Mouse (Mus musculus): ENCODE results near the gene Bicc1. TPM values are rescaled to one million over a fixed set of nuclear protein-coding genes. Genes with fewer than 3 reads are reported as not detected.

Bicc1 gene
- total RNA-seq, 2 experiments from 2014 or later, result 4.4 to 5.2 TPM

GRCm38 (mm10) chr10:71019836-71020235 lies 139.7 kb downstream of the Bicc1 start:
- Histone ChIP-seq H3K27ac (no peak overlapping the region), H3K4me3 (no peak overlapping the region)
- no peak for TF ChIP-seq CTCF (conservative IDR thresholded peaks at IDR 0.05)
- DNase-seq (ENCODE audit: low spot score in 2 of 2), result no peak

GRCm38 (mm10) chr10:71009771-71010496 lies 149.6 kb downstream of the Bicc1 start:
- Histone ChIP-seq H3K27ac (no peak overlapping the region), H3K4me3 (no peak overlapping the region)
- DNase-seq (ENCODE audit: low spot score in 2 of 2), result no peak
- TF ChIP-seq CTCF (conservative IDR thresholded peaks at IDR 0.05), result no peak

- no peak for DNase-seq (ENCODE audit: low spot score in 2 of 2)
- Histone ChIP-seq H3K4me3 (no peak overlapping the region), H3K27ac (no peak overlapping the region)
- TF ChIP-seq CTCF (conservative IDR thresholded peaks at IDR 0.05), result no peak
Measured at GRCm38 (mm10) chr10:71008721-71009120, 150.8 kb downstream of the Bicc1 start.

DNA sequence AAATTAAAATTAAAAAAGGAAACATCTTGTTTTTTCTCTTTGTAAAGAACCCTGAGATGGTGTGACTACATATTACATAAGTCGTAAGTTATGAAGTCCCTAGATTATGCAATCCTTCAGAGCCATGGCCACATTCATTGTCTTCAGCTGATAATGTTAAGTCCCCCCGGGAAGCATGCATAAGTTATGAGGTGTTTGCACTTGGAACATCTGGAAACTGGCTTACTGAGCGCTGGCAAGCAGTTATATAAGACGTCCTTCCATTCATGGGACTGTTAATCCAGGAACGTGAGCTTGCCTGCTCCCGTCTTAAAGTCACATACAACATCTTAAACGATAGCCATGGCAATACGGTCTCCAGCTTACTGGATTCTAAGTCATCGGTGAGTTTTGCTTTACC lies 151.5 kb downstream of the Bicc1 start:
- H3K27ac ChIP-seq, result no peak overlapping the region
- DNase-seq (ENCODE audit: low spot score in 2 of 2), result no peak
- no peak for TF ChIP-seq CTCF (conservative IDR thresholded peaks at IDR 0.05)
- H3K4me3 ChIP-seq, result no peak overlapping the region

GRCm38 (mm10) chr10:71007516-71007915 lies 152.0 kb downstream of the Bicc1 start:
- H3K27ac ChIP-seq, result no peak overlapping the region
- H3K4me3 ChIP-seq, result no peak overlapping the region
- TF ChIP-seq CTCF (conservative IDR thresholded peaks at IDR 0.05), result no peak
- DNase-seq (ENCODE audit: low spot score in 2 of 2), result no peak

DNA sequence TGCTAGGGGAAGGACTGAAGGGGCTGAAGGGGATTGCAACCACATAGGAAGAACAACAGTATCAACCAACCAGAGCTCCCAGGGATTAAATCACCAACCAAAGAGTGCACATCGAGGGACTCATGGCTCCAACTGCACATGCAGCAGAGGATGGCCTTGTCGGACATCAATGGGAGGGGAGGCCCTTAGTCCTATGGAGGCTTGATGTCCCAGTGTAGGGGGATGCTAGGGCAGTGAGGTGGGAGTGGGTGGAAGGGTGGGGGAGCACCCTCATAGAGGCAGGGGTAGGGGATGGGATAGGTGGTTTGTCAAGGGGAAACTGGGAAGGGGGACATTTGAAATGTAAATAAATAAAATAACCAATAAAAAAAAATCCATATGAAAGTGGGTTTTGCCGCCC lies 152.5 kb downstream of the Bicc1 start:
- TF ChIP-seq CTCF (conservative IDR thresholded peaks at IDR 0.05), result no peak
- Histone ChIP-seq H3K27ac (no peak overlapping the region), H3K4me3 (no peak overlapping the region)
- no peak for DNase-seq (ENCODE audit: low spot score in 2 of 2)

DNA sequence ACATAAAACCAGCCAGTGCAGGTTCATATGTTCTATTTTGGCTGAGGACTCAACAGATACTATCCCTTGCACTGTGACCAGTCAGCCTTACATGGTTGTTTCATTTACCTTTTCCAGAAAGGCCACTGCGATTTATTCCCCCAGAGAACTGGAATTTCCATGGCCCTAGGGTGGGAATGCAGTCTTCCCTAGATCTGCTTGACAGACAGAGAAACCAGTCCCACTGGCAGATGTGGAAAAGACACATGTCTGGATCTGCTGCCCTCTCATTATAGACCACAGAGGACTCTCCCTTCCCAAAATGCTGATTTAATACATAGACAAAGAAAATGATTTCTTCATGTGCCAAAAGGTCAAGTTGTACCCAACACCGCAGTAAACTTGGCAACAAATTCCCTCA lies 156.6 kb downstream of the Bicc1 start:
- no peak for TF ChIP-seq CTCF (conservative IDR thresholded peaks at IDR 0.05)
- DNase-seq (ENCODE audit: low spot score in 2 of 2), result no peak
- no peak overlapping the region for H3K27ac ChIP-seq
- no peak overlapping the region for H3K4me3 ChIP-seq

DNA sequence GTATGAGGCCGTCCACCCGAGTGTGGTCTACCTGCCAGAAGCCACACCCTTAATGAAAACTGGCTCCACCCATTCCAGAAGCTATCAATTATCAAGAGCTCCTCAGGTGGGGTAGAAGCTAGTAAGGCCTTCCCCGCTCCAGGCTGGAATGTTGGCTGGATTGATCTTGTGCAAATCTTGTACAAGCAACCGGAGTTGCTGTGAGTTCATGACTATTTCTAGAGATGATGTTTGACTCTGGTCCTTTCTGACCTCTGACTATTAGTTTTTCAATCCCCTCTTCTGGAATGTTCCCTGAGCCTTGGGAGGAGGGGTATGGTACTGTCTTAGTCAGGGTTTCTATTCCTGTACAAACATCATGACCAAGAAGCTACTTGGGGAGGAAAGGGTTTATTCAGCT lies 157.3 kb downstream of the Bicc1 start:
- Histone ChIP-seq H3K4me3 (no peak overlapping the region), H3K27ac (no peak overlapping the region)
- no peak for TF ChIP-seq CTCF (conservative IDR thresholded peaks at IDR 0.05)
- DNase-seq (ENCODE audit: low spot score in 2 of 2), result no peak

DNA sequence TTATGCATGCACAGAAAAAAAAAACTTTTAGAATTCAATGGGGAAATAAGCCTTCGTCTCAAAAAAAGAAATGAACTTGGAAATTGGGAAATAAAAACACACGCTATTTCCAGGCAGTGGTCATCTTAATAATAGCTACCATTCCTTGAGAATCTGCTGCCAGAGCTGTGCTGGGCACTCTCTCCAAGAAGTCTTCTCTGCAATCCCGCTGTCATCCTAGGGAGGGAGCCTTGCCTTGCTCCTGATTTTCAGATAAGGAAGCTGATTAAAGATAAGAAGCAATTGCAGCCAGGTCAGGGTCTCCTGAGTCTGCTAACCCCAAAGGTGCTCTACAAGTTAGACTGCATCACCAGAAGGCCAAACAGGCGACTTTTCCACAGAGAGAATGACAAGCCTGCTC lies 161.4 kb downstream of the Bicc1 start:
- peak; percentile 82 for TF ChIP-seq CTCF (conservative IDR thresholded peaks at IDR 0.05)
- peak; percentile 23 to 29 for DNase-seq (ENCODE audit: low spot score in 2 of 2)
- Histone ChIP-seq H3K4me3 (no peak overlapping the region), H3K27ac (no peak overlapping the region)

DNA sequence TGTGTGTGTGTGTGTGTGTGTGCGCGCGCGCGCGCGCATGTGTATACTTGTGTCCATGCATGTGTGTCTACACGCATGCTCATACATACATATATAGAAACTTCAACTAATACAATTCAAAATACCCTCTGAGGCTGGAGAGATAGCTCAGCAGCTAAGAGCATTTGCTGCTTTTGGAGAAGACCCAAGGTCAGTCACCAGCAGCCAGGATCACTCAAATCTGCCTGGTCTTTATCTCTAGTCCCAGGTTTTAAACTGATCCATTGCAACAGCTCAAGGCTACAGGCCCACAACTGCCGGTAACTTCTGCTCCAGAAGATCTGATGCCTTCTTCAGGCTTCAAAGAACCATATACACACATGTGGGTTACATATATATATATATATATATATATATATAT lies 163.4 kb downstream of the Bicc1 start:
- H3K27ac ChIP-seq, result no peak overlapping the region
- H3K4me3 ChIP-seq, result no peak overlapping the region
- no peak for TF ChIP-seq CTCF (conservative IDR thresholded peaks at IDR 0.05)
- no peak for DNase-seq (ENCODE audit: low spot score in 2 of 2)

- TF ChIP-seq CTCF (conservative IDR thresholded peaks at IDR 0.05), result no peak
- no peak for DNase-seq (ENCODE audit: low spot score in 2 of 2)
- Histone ChIP-seq H3K4me3 (no peak overlapping the region), H3K27ac (peak overlapping the region; percentile 84)
Measured at GRCm38 (mm10) chr10:70994135-70994497, 165.4 kb downstream of the Bicc1 start.

- peak overlapping the region; percentile 12; the same call in 1 of the 2 replicates for H3K4me3 ChIP-seq
- peak; percentile 40 to 68 for DNase-seq (ENCODE audit: low spot score in 2 of 2)
- peak overlapping the region; percentile 84 for H3K27ac ChIP-seq
- no peak for TF ChIP-seq CTCF (conservative IDR thresholded peaks at IDR 0.05)
Measured at GRCm38 (mm10) chr10:70993497-70994134, 165.9 kb downstream of the Bicc1 start.

GRCm38 (mm10) chr10:70987396-70987795 lies 172.1 kb downstream of the Bicc1 start:
- H3K27ac ChIP-seq, result no peak overlapping the region
- no peak overlapping the region for H3K4me3 ChIP-seq
- no peak for DNase-seq (ENCODE audit: low spot score in 2 of 2)
- no peak for TF ChIP-seq CTCF (conservative IDR thresholded peaks at IDR 0.05)
